Mouse (Mus musculus) R1 (cell line): ENCODE results near the gene Slc46a1.

Source experiments
- DNase-seq: peaks from one replicate; pipeline ENCODE4 v3.0.0-alpha.2; 2018; ENCODE audit warnings: low read depth, low spot score

Gene Slc46a1

GRCm38 (mm10) chr11:78454276-78454675, 11.2 kb upstream of the Slc46a1 start:
- peak; percentile 94 for DNase-seq

GRCm38 (mm10) chr11:78455308-78455707, 10.2 kb upstream of the Slc46a1 start:
- peak; percentile 79 for DNase-seq

- no peak for DNase-seq
These were observed 6.8 kb upstream of the Slc46a1 start for GRCm38 (mm10) chr11:78458740-78459139.

- DNase-seq = peak; percentile 76
These were observed 3.6 kb upstream of the Slc46a1 start for GRCm38 (mm10) chr11:78461894-78462293.

GRCm38 (mm10) chr11:78462669-78463068, 2.8 kb upstream of the Slc46a1 start:
- DNase-seq = no peak

DNA sequence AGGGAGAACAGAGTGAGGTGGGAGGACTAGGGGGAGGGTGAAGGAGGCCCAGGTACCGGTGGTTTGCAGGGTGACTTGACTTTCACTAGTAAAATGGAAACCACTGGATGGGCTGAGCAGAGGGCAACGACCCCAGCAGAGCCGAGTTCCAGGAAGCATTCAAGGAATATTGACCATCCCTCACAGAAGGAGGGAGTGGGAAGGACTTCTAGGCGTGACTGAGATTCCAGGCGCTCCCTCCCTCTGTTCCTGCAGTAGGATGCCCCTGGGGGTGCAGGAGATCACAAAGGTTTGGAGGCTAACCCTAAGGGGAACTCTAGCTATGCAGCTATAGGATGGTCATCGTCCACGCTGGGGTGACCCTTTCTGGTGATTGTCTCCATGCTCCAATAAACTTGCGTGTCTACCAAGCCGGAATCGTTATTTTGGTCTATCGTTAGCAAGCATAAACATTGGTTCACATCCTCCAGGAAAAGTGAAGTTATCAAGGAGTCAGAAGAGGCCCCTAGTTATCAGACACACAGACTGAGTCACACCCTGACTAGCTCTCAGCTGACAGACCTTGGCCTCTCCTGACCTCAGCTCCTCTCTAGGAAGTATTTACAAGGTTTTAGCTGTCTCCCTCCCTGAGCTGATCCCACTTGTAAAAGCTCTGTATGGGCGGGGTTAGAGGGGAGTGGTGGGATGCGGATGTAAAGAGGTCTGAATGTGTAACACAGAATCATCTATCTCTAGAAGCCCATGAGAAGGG, 2.0 kb upstream of the Slc46a1 start:
- DNase-seq = peak; percentile 68

DNA sequence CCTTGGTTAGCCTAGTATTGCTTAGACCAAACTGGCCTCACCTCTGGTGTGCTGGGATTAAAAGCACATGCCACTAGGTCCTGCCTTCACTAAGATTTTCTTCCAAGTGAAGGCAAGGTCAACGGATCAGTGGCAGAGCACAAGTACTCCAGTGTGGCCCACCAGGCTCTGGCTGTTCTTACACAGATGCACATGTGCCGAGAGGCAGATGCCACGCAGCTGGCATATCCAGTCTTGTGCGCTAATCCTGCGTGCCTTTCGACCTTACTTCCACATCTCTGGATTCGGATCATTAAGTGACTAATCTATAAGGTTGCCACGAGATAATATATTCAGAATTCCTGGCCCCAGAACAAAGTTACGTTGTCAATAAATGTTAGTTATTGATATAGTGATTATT, 381 bp upstream of the Slc46a1 start:
- DNase-seq = no peak

- DNase-seq = no peak
These were observed 880 bp downstream of the Slc46a1 start for GRCm38 (mm10) chr11:78466242-78466912.

- DNase-seq = no peak
These were observed 2.0 kb downstream of the Slc46a1 start for GRCm38 (mm10) chr11:78467515-78467914.

- DNase-seq = no peak
These were observed 2.4 kb downstream of the Slc46a1 start for GRCm38 (mm10) chr11:78467932-78468331.

DNA sequence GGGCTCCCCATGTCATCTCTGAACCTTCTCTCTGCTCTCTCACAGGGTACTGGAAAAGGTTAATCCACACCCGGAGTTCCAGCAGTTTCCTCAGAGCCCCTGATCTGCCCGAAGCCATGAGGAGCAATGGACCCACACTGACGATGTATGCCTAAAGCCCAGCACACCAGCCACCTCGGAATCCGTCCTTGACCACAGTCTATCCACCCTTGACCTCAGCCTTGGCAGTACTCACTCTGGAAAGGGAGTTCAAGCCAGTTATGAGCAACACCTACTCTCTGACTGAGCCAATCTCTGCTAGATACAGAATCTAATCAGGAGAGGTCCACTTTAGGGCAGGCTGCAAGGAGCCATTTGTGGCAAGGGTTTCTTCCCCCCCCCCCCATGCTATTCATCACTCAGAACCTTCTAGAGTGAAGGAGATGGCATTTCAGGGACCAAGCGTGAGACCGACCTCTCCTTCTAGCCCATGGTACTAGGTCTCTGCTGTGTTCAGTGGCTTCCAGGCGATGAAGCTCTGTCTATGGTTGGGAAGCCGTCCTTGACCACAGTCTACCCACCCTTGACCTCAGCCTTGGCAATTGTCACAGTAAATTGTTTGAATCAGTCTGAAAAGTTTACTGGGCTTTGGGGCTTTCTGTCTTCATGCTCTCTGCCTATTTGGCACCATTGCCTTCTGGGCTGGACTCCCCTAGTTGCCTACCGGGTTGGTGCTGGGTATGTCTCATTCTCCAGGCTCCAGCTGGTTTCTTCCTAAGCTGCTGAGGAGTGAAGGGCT, 6.0 kb downstream of the Slc46a1 start:
- DNase-seq = no peak

DNA sequence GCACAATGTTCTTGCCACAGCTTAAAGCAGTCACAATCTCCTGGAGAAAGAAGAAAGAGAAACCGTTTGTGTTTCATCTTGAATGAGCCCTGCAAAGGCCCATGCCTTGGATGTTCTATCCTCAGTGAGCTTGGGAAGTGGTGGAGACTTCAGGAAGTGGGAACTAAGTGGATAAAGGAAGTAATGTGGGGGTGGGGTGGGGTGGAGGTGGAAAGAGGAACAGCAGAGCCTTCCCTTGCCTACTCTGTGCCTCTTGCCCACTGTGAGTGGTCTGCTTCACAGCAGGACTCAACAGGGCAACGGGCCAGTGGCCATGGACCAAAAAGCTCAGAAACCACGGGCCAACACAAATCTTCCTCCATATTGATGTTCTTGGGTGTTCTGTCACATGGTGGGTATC, 9.8 kb downstream of the Slc46a1 start:
- DNase-seq = no peak

DNA sequence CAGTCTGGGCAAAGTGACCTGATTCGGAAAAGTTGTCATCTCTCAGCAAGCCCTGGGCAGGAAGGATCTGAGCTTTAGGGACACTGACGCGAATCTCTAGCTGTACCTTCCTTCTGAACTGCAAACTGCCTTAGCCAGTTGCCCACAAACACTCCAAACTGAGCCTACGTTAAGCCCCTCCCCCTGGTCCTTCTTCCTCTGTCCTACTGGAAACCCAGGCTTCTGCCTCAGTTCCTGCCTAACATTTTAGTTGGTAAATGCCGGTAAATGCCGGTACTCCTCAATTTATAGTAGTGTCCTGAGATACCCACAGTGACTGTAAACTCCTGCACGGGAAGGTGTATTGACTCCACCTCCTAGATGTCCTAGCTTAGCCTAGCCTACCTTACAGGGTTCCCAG, 18.1 kb downstream of the Slc46a1 start:
- peak; percentile 55 for DNase-seq

GRCm38 (mm10) chr11:78488168-78488567, 22.7 kb downstream of the Slc46a1 start:
- DNase-seq = peak; percentile 85

GRCm38 (mm10) chr11:78490781-78491241, 25.3 kb downstream of the Slc46a1 start:
- DNase-seq = peak; percentile 81

GRCm38 (mm10) chr11:78495904-78496303, 30.4 kb downstream of the Slc46a1 start:
- DNase-seq = peak; percentile 77

- no peak for DNase-seq
These were observed 31.6 kb downstream of the Slc46a1 start for GRCm38 (mm10) chr11:78497071-78497541.

- peak; percentile 97 for DNase-seq
These were observed 32.3 kb downstream of the Slc46a1 start, which contains the start of gene Sarm1 for GRCm38 (mm10) chr11:78497544-78498522. Gene Sarm1 (minus strand): TSS chr11:78497754.

- no peak for DNase-seq
These were observed 33.5 kb downstream of the Slc46a1 start, which contains the start of gene Vtn for GRCm38 (mm10) chr11:78499004-78499403. Gene Vtn (plus strand): TSS chr11:78499091.

- DNase-seq = no peak
These were observed 34.0 kb downstream of the Slc46a1 start for GRCm38 (mm10) chr11:78499543-78499942.
